Mouse (Mus musculus) G1E (cell line): ENCODE data around the gene Ndufb10.

Source experiments
- CTCF ChIP-seq: IDR thresholded peaks from 2 replicates; pipeline ENCODE4 v1.5.1; 2012; ENCODE audit warnings: low read depth, low read length, inconsistent platforms, mixed read lengths
- GATA1 ChIP-seq: IDR thresholded peaks from 2 replicates; pipeline ENCODE4 v1.6.1; 2012; ENCODE audit warnings: borderline replicate concordance, low read length, inconsistent platforms, mixed read lengths
- TAL1 ChIP-seq: conservative IDR thresholded peaks from 2 replicates; pipeline ENCODE4 v1.6.1; 2012; ENCODE audit warnings: low read depth, low read length, inconsistent platforms, mixed read lengths

DNA sequence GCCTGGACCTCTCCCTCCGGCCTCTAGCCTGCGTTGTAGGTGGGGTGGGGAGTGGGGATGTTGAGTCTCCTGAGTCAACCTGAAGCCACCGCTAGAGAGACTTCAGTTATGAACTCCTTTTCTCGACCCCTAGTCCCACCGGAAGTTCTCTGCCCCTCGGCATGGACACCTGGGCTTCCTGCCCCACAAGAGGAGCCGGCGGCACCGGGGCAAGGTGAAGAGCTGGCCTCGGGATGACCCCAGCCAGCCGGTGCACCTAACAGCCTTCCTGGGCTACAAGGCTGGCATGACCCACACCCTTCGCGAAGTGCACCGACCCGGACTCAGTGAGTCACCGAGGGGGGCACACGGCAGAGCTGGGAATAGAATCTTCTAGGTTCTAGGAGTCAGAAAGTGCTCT lies 3.9 kb upstream of the Ndufb10 start:
- no peak for TF ChIP-seq TAL1
- no peak for TF ChIP-seq CTCF
- no peak for TF ChIP-seq GATA1
